ENCODE assay signal across 20 mouse cellular contexts in genomic region chr2:107010160-107010559, GRCm38 (mm10). TPM values are rescaled to one million over a fixed set of nuclear protein-coding genes. Genes with fewer than 3 reads are reported as not detected.
DNase-seq lines count a peak whose midpoint lies in the region; ATAC-seq and TF ChIP-seq lines count a peak whose summit lies in the region.
"Had no signal": no experiment of that assay in that cellular context is flagged by ENCODE, and none has a peak within 500 bp of the region (broad histone marks: within the 10 kb centered on the region; RNA-seq: fewer than 3 reads in every experiment).

No protein-coding gene starts in this region.

- intact Hi-C loops in left cerebral cortex, adult 2 months (cut with DNase I) = no loop called here
- intact Hi-C loops in left cerebral cortex, postnatal 36 days (cut with DNase I) = no loop called here

- no peak for DNase-seq in frontal cortex, postnatal 14 days (ENCODE audit: low spot score in 2 of 2)
- no peak for DNase-seq in left cerebral cortex, adult 2 months (ENCODE audit: extremely low spot score in 1 of 2, low spot score in 2 of 2)
- DNase-seq in left cerebral cortex, postnatal 36 days (ENCODE audit: low spot score in 2 of 2) = no peak
- DNase-seq in ES-CJ7 (ENCODE audit: low read depth, low spot score) (peak; percentile 24), adipocyte (ENCODE audit: low spot score) (peak; percentile 20)
- DNase-seq in thymus, postnatal 25 days = no peak
- no peak for DNase-seq in right cerebral cortex, postnatal 4 days
- DNase-seq: cerebellum, adult 11-12 months; cerebellum, postnatal 36 days; gastrocnemius, adult 2 months; heart, postnatal 36 days; kidney, adult 18-20 months; kidney, postnatal 36 days; liver; lung, adult 2 months had no signal

- peak; percentile 47 for TF ChIP-seq CTCF in left cerebral cortex, adult 2 months (IDR thresholded peaks at IDR 0.05)

- H3K27ac ChIP-seq in left cerebral cortex, adult 2 months = no peak overlapping the region
- H3K27ac ChIP-seq: embryonic facial prominence, embryonic 13.5 days; gastrocnemius, adult 2 months; midbrain, embryonic 15.5 days had no signal

- no peak overlapping the region for H3K4me3 ChIP-seq in left cerebral cortex, adult 2 months
- H3K4me3 ChIP-seq: embryonic facial prominence, embryonic 13.5 days; gastrocnemius, adult 2 months; midbrain, embryonic 15.5 days had no signal

- ATAC-seq in frontal cortex, adult (ENCODE audit: low TSS enrichment) = peak; percentile 74; the same call in 1 of the 2 replicates
- ATAC-seq: hindbrain, embryonic 16.5 days; midbrain, embryonic 15.5 days had no signal

RNA-seq across cellular contexts. Expression of gene Arl14ep, which starts 35.9 kb away (rescaled TPM):
- 10 to 100 TPM; 34.5 to 38.2 TPM for total RNA-seq in left cerebral cortex, adult 2 months (2021)
- 10 to 100 TPM; 34.7 to 45.8 TPM for total RNA-seq in left cerebral cortex, postnatal 36 days (2021)

RNA-seq across cellular contexts. Expression of gene Fshb, which starts 49.3 kb away (rescaled TPM):
- not detected for total RNA-seq in left cerebral cortex, adult 2 months (2021)
- total RNA-seq in left cerebral cortex, postnatal 36 days (2021) = not detected
- total RNA-seq: gastrocnemius, adult 2 months; heart, postnatal 36 days; left cerebral cortex, postnatal 10 days had no signal

Comparison
In these comparisons a context has a peak if more than half of its experiments do, and no peak if none do; other contexts are left out.
1. DNase-seq: peak in ES-CJ7 (single experiment) and adipocyte (single experiment); none in frontal cortex, postnatal 14 days (0 of 2), left cerebral cortex, adult 2 months (0 of 2), left cerebral cortex, postnatal 36 days (0 of 2), thymus, postnatal 25 days (single experiment) and right cerebral cortex, postnatal 4 days (single experiment).